Comparison of ENCODE assay signal across 21 mouse cellular contexts in genomic region chr10:68419893-68420292, GRCm38 (mm10).
"Had no signal": no experiment of that assay in that cellular context is flagged by ENCODE, and none has a peak within 500 bp of the region (broad histone marks: within the 10 kb centered on the region; RNA-seq: fewer than 3 reads in every experiment).

No protein-coding gene starts in this region.

- H3K9ac ChIP-seq: kidney, embryonic 15.5 days; limb, embryonic 12.5 days; limb, embryonic 15.5 days; liver, embryonic 14.5 days; liver, postnatal 0 days; lung, embryonic 14.5 days; neural tube, embryonic 12.5 days; neural tube, embryonic 15.5 days; stomach, embryonic 15.5 days had no signal

- H3K27me3 ChIP-seq: kidney, embryonic 15.5 days; limb, embryonic 12.5 days; limb, embryonic 15.5 days; neural tube, embryonic 12.5 days; neural tube, embryonic 15.5 days; stomach, embryonic 15.5 days had no signal

- H3K36me3 ChIP-seq: kidney, embryonic 15.5 days; limb, embryonic 12.5 days; limb, embryonic 15.5 days; neural tube, embryonic 12.5 days; neural tube, embryonic 15.5 days; stomach, embryonic 15.5 days had no signal

- H3K27ac ChIP-seq: kidney, embryonic 15.5 days; left cerebral cortex, adult 2 months; limb, embryonic 12.5 days; limb, embryonic 15.5 days; liver, embryonic 14.5 days; macrophage; neural tube, embryonic 12.5 days; neural tube, embryonic 15.5 days; stomach, embryonic 15.5 days had no signal

- H3K4me2 ChIP-seq: kidney, embryonic 15.5 days; limb, embryonic 12.5 days; limb, embryonic 15.5 days; liver, embryonic 11.5 days; lung, embryonic 14.5 days; midbrain, embryonic 11.5 days; neural tube, embryonic 12.5 days; neural tube, embryonic 15.5 days; stomach, embryonic 15.5 days had no signal

- ATAC-seq: liver, postnatal 0 days; lung, postnatal 0 days had no signal

- H3K4me3 ChIP-seq: kidney, embryonic 15.5 days; left cerebral cortex, adult 2 months; limb, embryonic 12.5 days; limb, embryonic 15.5 days; neural tube, embryonic 12.5 days; neural tube, embryonic 15.5 days; stomach, embryonic 15.5 days had no signal

- H3K9me3 ChIP-seq: kidney, embryonic 15.5 days; limb, embryonic 12.5 days; limb, embryonic 15.5 days; neural tube, embryonic 12.5 days; neural tube, embryonic 15.5 days; stomach, embryonic 15.5 days had no signal

- DNase-seq: kidney, adult 2 months; kidney, postnatal 10 days; kidney, postnatal 36 days; liver, postnatal 0 days; lung, embryonic 14.5 days; right cerebral cortex, postnatal 25 days; spleen, adult 18-20 months; thymus, adult 18-20 months; thymus, postnatal 36 days had no signal

- H3K4me1 ChIP-seq: kidney, embryonic 15.5 days; limb, embryonic 12.5 days; limb, embryonic 15.5 days; neural tube, embryonic 12.5 days; neural tube, embryonic 15.5 days; stomach, embryonic 15.5 days had no signal
